Mouse (Mus musculus) intestine, postnatal 0 days (tissue): ENCODE data around the gene Anxa4. TPM values are rescaled to one million over a fixed set of nuclear protein-coding genes. Genes with fewer than 3 reads are reported as not detected.

Experiments
- ATAC-seq: fragments of 200-750 bp; cut with Nextera tagmentation; 2 replicates; pipeline ENCODE4 v1.8.0; 2017; ENCODE audit warnings: mild to moderate bottlenecking, moderate TSS enrichment, moderate library complexity
- H3K27ac ChIP-seq: fragments of 300-500 bp; sonication (generic); 2 replicates; pipeline ENCODE4 v1.5.1; 2014; ENCODE audit warnings: mild to moderate bottlenecking, low read depth, low read length, moderate library complexity
- H3K27me3 ChIP-seq: fragments of 300-500 bp; sonication (generic); replicated peaks from 2 replicates; pipeline ENCODE4 v1.6.1; 2014; ENCODE audit warnings: low read length, mixed read lengths; ENCODE audit not compliant: control insufficient read depth, insufficient read depth
- H3K36me3 ChIP-seq: fragments of 300-500 bp; sonication (generic); 2 replicates; pipeline ENCODE4 v1.6.1; 2014; ENCODE audit warnings: mild to moderate bottlenecking, moderate library complexity; ENCODE audit not compliant: control insufficient read depth, insufficient read depth
- H3K4me1 ChIP-seq: fragments of 300-500 bp; sonication (generic); replicated peaks from 2 replicates; pipeline ENCODE4 v1.6.1; 2014; ENCODE audit warnings: antibody characterized with exemption, low read length, mixed read lengths; ENCODE audit not compliant: control insufficient read depth, insufficient read depth
- H3K4me2 ChIP-seq: fragments of 300-500 bp; sonication (generic); replicated peaks from 2 replicates; pipeline ENCODE4 v1.6.1; 2014; ENCODE audit warnings: low read depth, mild to moderate bottlenecking, moderate library complexity
- H3K4me3 ChIP-seq: fragments of 300-500 bp; sonication (generic); 2 replicates; pipeline ENCODE4 v1.5.1; 2014; ENCODE audit warnings: low read depth, low read length
- H3K9ac ChIP-seq: fragments of 300-500 bp; sonication (generic); 2 replicates; pipeline ENCODE4 v1.6.1; 2014; ENCODE audit warnings: mild to moderate bottlenecking, low read depth, low read length
- H3K9me3 ChIP-seq: fragments of 300-500 bp; sonication (generic); 2 replicates; pipeline ENCODE4 v1.6.1; 2016; ENCODE audit warnings: mixed run types; ENCODE audit not compliant: control insufficient read depth
- CTCF ChIP-seq: sonication (generic); IDR thresholded peaks from 2 replicates; pipeline ENCODE4 v1.5.1; 2016; ENCODE audit warnings: low read depth, mild to moderate bottlenecking, control low read depth, antibody characterized with exemption, moderate library complexity
- WGBS: fragments of 180-500 bp; shearing (Covaris S2); extraction: QIAGEN DNeasy Blood & Tissue Kit; methylation state at CpG from one replicate; pipeline ENCODE4 v1.1.7; 2014; 5-methylcytosine and 5-hydroxymethylcytosine counted together
- polyA plus RNA-seq: library from polyadenylated mRNA; unstranded; fragments of >200 nt; fragmentation: Nextera tagmentation; extraction: Ambion mirVana; gene quantifications from 2 replicates; pipeline ENCODE4 v1.2.1, GENCODE M21; 2015

Gene Anxa4
- polyA plus RNA-seq, 1 experiment from 2014 or later: 541 TPM

DNA sequence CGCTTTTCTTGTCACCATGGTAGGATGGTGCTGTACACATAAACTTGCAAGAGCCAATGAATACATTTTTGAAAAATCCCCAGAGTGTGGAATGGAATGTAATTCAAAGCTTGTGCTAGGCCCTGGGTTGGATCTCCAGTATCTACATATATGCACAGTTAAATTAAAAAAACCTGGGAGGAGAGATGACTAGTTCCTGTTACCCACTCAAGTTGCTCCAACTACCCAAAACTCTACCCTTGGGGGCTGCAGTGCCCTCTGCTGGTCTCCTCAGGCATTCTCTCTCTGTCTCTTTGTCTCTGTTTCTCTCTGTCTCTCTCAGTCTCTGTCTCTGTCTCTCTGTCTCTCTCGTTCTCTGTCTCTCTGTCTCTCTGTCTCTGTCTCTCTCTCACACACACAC is 34.0 kb upstream of the Anxa4 start:
- no peaks in the 10 kb centered on the region for H3K27me3 ChIP-seq
- no peak for ATAC-seq
- H3K9ac ChIP-seq: no peak overlapping the region
- H3K4me2 ChIP-seq: no peak overlapping the region
- H3K36me3 ChIP-seq: no peaks in the 10 kb centered on the region
- WGBS: 91% methylated on average over 2 of the region's 2 CpGs
- no peaks in the 10 kb centered on the region for H3K9me3 ChIP-seq
- H3K4me1 ChIP-seq: no peaks in the 10 kb centered on the region
- H3K4me3 ChIP-seq: no peak overlapping the region
- no peak overlapping the region for H3K27ac ChIP-seq
- peak; percentile 53 for TF ChIP-seq CTCF

DNA sequence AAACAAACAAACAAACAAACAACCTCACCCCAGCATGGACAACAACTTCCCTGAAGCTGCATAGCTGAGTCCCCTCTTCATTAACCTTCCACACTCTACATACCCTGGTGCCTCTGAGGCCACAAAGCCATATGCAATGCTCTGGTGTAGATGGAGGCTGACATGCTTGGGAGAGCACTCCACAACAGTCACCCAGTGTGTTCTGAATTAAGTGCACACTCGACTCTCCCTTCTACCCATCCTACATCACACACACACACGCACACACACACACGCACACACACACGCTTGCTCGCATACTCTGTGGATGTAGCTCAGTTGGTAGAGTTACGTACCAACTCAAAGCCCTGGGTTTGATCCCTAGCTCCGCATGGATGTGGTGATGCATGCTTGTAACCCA is 31.0 kb upstream of the Anxa4 start:
- no peak for TF ChIP-seq CTCF
- ATAC-seq: no peak
- 89% methylated on average over 7 of the region's 7 CpGs for WGBS
- no peaks in the 10 kb centered on the region for H3K9me3 ChIP-seq
- H3K36me3 ChIP-seq: no peaks in the 10 kb centered on the region
- H3K27me3 ChIP-seq: no peaks in the 10 kb centered on the region
- no peaks in the 10 kb centered on the region for H3K4me1 ChIP-seq
- no peak overlapping the region for H3K4me2 ChIP-seq
- no peak overlapping the region for H3K4me3 ChIP-seq
- no peak overlapping the region for H3K9ac ChIP-seq
- H3K27ac ChIP-seq: no peak overlapping the region

DNA sequence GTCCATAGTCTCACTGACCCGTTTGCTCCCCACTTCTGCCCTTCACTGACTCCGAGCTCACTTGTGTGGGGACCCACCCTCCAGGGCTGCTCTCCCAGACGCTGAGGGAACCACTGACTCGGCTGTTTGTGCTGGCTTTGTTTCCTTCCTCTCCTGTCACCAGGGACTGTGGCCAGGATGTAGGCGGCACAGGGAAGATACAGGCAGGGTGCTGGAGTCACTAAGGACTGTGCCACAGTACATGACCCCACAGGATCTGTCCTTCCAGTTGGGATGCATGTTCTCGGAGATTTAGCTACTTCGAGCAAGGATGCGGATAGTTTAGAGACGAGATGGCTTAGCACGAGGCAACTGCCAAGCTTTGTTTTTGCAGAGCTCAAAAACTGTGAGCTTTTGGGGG is 30.4 kb upstream of the Anxa4 start:
- TF ChIP-seq CTCF: no peak
- Histone ChIP-seq H3K4me3 (no peak overlapping the region), H3K27me3 (no peaks in the 10 kb centered on the region), H3K9me3 (no peaks in the 10 kb centered on the region), H3K4me2 (no peak overlapping the region), H3K27ac (no peak overlapping the region), H3K4me1 (no peaks in the 10 kb centered on the region), H3K9ac (no peak overlapping the region), H3K36me3 (no peaks in the 10 kb centered on the region)
- WGBS: 41% methylated on average over 10 of the region's 10 CpGs
- ATAC-seq: no peak

DNA sequence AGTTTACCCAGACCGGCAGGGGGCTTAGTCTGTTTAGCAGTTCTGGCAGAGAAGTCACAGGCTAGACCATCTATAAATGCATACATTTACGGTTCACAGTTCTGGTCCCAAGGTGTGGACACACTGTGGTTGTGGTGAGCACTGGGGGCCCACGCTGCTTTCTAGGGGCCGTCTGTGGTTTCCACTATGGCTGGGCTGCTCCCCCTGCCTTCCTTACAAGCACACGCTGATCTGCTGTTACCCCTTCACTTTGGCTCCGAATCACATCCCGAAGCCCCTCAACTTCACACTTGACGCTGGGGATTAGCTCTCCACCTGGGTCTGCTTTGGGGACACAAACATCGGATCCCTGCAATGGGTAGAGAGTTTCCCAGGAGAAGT is 29.7 kb upstream of the Anxa4 start:
- Histone ChIP-seq H3K27ac (no peak overlapping the region), H3K9ac (no peak overlapping the region), H3K9me3 (no peaks in the 10 kb centered on the region), H3K4me1 (no peaks in the 10 kb centered on the region), H3K36me3 (no peaks in the 10 kb centered on the region), H3K27me3 (no peaks in the 10 kb centered on the region), H3K4me3 (no peak overlapping the region), H3K4me2 (peak overlapping the region; percentile 47; the same call in 1 of the 2 replicates)
- 37% methylated on average over 9 of the region's 9 CpGs for WGBS
- TF ChIP-seq CTCF: no peak; the same call in 1 of the 2 replicates
- no peak for ATAC-seq

DNA sequence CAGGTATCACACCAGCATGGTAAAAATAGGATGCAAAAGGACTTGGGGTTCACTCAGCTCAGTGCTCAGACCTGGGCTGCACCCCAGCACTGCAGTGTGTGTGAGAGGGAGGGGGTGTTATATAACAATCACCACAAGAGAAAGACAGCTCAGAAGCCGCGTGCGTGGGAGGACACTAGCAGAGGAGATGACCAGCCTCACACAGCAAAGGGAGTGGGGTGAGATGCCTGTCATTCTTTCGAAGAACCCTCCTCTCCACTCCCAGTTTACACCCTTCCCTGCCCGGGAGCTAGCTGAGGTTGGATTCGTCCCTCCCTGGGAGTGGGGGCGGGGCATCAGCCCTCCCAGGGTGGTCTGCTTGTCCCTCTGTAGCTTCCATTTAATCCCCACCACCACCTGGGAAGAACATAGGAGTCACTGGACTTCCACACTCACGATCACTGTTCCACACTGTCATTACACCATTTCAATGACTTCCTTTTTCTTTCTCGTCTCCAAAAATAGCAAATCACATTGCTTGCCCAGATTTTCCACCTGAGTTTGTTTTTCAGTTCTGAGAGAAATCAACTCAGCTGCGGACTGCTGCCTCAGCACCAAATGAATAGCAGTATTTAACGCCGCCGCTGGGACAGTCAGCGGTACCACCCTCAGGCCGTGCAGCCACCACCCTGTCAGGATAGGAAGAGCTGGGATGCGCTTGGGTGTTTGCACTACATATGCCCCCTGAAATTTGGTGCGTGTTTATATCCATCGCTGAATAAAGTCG is 29.1 kb upstream of the Anxa4 start:
- no peak overlapping the region for H3K9ac ChIP-seq
- no peaks in the 10 kb centered on the region for H3K27me3 ChIP-seq
- ATAC-seq: 0 out of 2 replicates have a peak, but pooled peaks have one; percentile 22
- TF ChIP-seq CTCF: 0 out of 2 replicates have a peak, but pooled peaks have one; percentile 18
- no peaks in the 10 kb centered on the region for H3K9me3 ChIP-seq
- no peaks in the 10 kb centered on the region for H3K36me3 ChIP-seq
- 6% methylated on average over 19 of the region's 19 CpGs for WGBS
- no peak overlapping the region; the same call in 1 of the 2 replicates for H3K4me3 ChIP-seq
- H3K4me2 ChIP-seq: peak overlapping the region; percentile 47
- H3K27ac ChIP-seq: no peak overlapping the region
- H3K4me1 ChIP-seq: no peaks in the 10 kb centered on the region

DNA sequence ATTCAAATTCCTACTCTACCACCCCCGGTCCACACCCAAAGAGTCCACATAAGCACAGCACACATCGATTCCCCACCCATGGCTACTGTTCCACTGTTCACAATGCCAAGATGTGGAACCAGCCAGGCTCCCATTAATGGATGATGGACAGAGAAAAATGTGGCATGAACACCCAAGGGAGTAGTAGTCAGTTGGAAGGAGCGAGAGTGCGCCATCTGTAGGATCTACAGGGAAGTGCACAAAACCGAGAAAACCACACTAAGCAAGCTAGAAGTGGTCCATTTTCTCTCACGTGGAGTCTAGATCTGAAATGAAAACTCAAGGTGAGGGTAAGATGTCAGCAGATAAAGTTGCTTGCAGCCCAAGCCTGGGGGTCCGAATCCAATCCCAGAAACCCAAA is 27.3 kb upstream of the Anxa4 start:
- H3K27me3 ChIP-seq: no peaks in the 10 kb centered on the region
- no peak overlapping the region for H3K27ac ChIP-seq
- H3K36me3 ChIP-seq: no peaks in the 10 kb centered on the region
- no peaks in the 10 kb centered on the region for H3K4me1 ChIP-seq
- peak; percentile 73 for TF ChIP-seq CTCF
- H3K4me2 ChIP-seq: no peak overlapping the region
- no peak overlapping the region for H3K4me3 ChIP-seq
- no peaks in the 10 kb centered on the region for H3K9me3 ChIP-seq
- 71% methylated on average over 7 of the region's 7 CpGs for WGBS
- ATAC-seq: no peak
- H3K9ac ChIP-seq: no peak overlapping the region
